Mouse (Mus musculus) naive thymus-derived CD4-positive, alpha-beta T cell, adult 5 months (primary cell): ENCODE results near the gene Ccdc152. TPM values are rescaled to one million over a fixed set of nuclear protein-coding genes. Genes with fewer than 3 reads are reported as not detected.

Experiments used
- polyA plus RNA-seq: library from polyadenylated mRNA; unstranded; fragments of 100-300 nt; shearing (Covaris generic); gene quantifications from one replicate; pipeline ENCODE4 v1.2.1, GENCODE M21; 2017

Ccdc152 gene
- 0.67 TPM for polyA plus RNA-seq

GRCm38 (mm10) chr15:3303426-3303825 lies at the start of gene Ccdc152:
Ccdc152 (minus strand) TSS chr15:3303526.

GRCm38 (mm10) chr15:3268247-3268646 lies 35.1 kb downstream of the Ccdc152 start, which contains the start of gene Selenop:
Selenop (plus strand) TSS chr15:3268547.

Other genes starting within 250 kb of the Ccdc152 start
- 253 TPM for gene Selenop, start 35.0 kb downstream of the Ccdc152 start, polyA plus RNA-seq